Mouse (Mus musculus): ENCODE measurements around the gene Dpp7.

- TF ChIP-seq TAL1 (IDR thresholded peaks at IDR 0.05; ENCODE audit: low read length) (no peak), GATA1 (IDR thresholded peaks at IDR 0.05; ENCODE audit: low read length) (no peak)
Measured at GRCm38 (mm10) chr2:25391266-25391665, 35.1 kb upstream of the Dpp7 start.

Data from erythroblast, embryonic 14.5 days (primary cell).